Mouse (Mus musculus) mesoderm, embryonic 11.5 days (tissue): ENCODE measurements around the gene Hspb8.
A peak's percentile ranks its signal among the peaks of the same experiment; 100 is the strongest.
"Not testable (repeated sequence)": the region's sequence is repeated elsewhere in the genome, so short reads cannot be mapped to it uniquely, and the experiment has no call there.

ENCODE experiments used
- DNase-seq: peaks from one replicate; pipeline ENCODE4 v3.0.0-alpha.2; 2012; ENCODE audit warnings: low read depth, low spot score

The Hspb8 gene

DNA sequence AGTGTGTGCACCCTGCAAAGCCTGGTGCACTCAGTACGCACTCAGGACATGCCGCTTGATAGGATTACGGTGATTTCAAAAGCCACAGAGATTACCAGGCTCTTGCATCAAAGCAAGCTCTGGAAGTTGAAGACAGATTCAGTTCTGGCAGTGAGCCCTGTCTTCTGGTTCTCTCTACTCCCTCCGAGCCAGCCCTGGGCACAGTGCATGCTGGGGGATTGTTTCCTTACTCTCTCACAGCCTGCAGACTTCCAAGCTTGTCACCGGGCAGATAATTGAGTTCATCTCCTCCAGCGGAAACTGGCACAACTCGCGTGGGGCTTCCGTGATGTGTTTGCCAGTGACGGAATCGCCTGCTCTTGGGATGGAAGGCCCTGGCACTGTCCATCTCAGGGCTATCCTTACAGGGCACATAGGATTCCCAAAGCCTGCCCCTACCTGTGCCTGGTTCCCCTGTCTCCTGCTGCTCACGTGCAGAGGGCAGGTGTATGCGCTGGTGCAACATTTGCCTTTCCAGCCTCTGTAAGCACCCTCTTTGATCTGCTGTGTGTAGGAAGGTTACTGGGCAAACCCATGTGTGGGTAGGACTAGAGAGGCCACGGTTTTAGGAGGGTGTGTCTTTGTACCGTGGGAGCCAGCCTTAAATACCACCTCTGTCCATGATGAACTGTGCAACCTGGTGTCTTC lies 32.7 kb downstream of the Hspb8 start:
- DNase-seq, result no peak

DNA sequence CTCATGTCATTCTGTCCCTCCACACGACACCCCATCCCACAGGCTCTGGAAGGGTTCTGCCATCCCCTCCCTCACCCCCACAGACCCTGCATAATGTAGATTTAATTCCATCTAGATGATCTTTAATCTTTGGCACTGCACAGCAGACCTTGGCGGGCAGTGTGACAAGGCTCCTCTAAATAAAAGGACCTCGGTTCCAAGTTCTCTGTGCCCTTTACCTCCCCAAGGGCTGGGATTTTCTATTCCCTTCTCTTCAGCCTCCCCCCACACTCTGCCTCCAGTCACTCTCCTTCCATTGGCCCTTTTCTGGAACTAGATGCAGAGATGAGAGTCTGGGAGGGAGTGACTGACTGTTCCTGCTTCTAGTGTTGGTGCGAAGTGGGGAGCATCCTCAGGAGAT lies 33.3 kb downstream of the Hspb8 start:
- no peak for DNase-seq

DNA sequence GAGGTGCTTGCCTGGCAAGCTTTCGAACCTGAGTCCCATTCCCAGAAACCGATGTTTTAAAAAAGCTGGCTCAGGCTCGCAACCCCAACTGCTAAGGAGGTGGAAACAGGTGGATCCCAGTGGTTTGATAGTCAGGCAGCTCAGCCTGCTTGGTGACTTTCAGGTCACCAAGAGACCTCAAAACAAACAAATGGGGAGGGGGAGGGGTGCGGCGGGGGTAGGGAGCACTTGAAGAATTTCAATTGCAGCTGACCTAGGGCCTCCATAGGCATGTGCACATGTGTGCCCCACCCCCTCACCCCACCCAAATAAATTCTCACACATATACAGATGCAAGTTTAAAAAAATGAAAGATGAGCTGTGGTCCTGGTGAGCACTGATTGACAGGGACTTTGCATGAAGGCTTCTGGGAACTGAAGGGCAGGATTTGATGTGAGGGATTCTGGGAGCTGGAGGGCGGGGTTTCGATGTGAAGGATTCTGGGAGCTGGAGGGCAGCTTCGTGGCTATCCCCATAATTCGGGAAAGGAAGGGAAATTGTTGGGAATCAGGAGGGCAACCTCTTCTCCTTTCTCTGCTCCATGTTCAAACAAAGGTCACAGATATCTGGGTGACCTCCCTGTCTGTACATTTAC lies 35.2 kb downstream of the Hspb8 start:
- DNase-seq, result no peak

DNA sequence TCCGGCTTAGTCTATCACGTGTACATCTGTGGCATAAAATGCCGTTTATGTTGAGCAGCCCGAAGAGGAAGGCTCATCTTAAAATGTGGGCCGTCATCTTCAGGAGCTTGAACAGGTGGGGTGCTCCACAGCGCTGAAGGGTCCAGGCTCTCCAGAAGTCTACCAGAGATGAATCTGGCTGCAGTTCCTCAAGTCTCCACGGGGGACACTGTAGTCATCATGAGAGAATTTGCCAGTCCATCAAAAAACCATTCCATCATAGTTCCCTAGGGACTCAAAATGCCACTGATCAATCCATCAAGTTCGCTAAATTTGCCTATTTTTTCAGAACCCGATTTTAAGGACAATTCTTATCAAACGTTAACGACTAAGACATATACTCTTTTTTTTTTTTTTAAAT lies 36.6 kb downstream of the Hspb8 start:
- peak; percentile 62 for DNase-seq

DNA sequence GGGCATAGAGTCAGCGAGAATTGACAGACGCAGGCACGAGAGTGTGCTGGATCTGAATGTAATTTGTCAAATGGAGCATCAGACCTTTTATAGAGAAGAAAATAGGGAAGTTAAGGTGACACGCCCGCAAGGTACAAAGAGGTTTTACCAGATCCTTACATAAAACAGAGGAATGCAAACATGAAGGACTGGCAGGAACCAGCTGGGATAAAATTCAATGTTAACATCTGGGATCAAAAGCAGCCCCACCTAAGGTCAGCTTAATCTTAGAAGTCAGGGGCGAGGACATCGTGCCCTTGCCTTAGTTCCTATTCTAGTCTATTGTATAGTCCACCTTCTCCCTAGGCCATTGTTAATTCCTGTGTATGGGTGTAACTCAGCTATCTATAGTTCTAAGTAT lies 40.0 kb downstream of the Hspb8 start:
- not testable (repeated sequence) for DNase-seq

DNA sequence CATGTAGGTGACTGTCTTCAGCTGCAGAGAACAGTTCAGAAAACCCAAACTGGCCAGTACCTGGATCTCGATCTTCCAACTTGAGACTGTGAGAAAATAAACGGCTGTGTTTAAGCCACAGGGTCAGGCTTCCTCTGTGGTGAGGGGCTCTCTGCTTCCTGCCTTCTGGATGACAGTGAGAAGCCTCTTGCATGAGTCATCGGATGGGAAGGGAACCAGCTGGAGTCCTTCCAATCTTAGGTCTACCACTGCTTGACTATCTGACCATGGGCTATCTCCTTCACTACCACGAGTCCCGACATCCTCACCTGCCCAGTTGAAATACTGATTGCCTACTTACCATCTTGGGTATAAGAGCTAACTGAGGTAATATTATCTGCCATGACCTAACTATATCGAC lies 40.9 kb downstream of the Hspb8 start:
- no peak for DNase-seq

DNA sequence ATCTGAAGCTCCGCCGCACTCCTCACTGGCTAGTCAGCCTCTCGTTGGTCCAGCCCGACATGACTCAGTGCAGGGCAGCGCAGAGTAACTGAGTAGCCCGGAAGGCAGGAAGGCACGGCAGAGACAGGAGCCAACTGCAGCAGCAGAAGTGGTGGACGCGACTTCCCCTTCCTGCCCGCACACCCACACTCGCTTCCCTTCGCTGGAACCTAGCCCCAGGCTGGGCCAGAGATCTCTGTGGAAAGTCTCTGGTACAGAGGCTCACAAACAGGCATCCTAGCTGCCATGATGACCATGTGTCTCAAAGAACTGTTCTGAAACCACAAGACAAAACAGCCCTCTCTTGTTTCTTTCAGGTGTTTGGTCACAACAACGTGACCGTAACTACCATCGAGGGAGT lies 41.4 kb downstream of the Hspb8 start:
- no peak for DNase-seq

DNA sequence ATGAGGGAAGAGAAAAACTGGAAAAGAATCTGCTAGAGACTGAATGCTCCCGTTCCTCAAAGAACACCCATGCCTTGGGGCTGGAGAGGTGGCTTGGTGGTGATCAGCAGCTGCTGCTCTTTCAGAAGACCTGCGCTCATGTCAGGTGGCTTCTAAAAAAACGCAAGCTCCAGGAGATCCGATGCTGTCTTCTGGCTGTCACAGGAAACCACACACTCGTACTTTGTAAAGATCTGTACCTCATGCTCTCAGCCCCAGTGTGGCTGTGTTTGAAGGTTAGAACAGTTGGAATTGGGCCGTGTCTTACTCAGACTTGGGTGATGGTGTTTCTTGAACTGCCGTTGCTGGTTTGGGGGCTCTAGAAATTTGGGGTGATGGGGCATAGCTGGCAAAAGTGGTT lies 42.3 kb downstream of the Hspb8 start:
- no peak for DNase-seq

DNA sequence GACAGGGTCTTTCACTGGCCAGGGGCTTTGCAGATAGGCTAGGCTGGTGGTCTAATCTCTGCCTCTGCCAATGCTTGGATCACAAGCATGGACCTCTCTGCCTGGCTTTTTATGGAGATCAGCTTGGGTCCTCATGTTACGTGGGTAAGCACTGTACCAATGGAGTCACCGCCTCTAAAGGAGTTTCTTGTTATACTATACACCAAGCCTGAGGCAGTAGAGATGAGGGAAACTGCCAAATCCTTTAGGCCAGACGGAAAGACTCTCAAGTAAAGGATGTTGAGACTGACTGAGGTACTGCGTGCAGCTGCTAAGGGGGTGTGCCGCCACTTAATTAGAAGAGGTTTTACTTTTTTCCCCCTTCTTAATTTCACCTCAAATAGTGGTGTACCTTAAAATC lies 43.8 kb downstream of the Hspb8 start:
- DNase-seq, result no peak

DNA sequence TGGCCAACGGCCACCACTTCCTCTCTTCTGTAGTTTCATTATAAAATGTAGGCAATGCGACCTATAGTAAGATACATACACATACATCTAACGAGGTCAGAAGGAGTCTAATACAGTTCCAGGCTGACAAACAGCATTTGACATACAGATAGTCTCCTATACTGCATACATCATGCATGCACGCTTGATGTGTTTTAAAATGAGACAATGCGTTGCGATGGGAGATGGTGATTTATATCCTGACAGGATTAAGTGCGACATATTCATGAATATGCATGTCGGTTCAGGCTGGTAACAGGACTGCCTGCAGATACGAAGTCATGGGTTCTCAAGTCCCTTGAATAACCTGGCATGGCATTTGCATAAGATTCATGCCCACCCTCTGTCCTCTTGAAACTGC lies 54.7 kb downstream of the Hspb8 start:
- peak; percentile 51 for DNase-seq

DNA sequence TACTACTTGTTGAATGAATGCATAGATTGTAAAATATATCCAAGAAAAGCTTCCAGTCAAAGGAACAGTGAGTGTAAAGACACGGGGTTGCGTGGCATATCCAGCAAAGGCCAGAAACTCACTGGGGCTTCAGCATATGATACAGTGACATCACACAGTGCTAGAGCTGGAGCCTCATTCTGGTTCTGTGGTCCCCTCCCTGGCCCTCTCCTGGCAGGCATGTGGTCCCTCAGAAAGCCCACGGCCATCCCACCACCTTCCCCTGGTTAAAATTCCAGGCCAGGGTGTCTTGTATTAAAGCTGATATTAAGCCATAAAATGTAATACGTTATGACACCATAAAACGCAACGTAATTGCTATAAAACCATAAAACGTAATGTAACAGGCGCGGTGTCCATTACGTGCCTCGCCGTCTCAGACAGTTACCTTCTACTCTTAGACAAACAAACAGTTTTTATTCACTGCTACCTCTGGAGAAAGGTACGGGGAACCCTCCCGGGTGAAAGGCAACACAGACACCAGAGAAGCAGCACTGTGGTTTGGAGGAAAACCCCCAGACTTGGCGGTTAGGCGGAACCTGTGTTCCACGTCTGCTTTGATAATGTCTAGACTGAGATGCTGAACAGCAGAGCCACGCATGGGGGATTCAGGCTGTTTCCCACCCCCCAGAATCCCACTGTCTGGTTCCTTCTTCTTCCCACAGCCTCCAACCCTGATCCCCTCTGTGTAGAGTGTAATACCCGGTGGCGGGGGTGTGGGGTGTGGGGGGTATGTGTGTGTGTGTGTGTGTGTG lies 55.6 kb downstream of the Hspb8 start:
- DNase-seq, result no peak

DNA sequence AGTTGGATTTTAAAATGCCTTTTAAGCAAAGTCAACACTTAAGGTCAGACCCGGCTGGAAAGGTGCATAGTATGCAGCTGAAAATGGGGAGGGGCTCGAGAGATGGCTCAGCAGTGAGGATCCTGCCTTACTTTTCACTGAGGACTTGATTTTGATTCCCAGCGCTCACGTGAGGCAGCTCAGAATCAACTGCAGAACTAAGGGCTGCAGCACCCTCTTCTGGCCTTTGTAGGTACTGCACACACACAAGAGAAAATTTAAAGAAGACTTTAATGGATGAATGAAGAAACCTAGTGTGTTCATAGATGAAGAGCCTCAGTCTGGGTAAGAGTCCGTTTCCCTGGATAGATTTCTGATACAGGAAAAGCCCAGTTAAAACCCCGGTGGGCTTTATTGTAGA lies 61.3 kb downstream of the Hspb8 start:
- no peak for DNase-seq

DNA sequence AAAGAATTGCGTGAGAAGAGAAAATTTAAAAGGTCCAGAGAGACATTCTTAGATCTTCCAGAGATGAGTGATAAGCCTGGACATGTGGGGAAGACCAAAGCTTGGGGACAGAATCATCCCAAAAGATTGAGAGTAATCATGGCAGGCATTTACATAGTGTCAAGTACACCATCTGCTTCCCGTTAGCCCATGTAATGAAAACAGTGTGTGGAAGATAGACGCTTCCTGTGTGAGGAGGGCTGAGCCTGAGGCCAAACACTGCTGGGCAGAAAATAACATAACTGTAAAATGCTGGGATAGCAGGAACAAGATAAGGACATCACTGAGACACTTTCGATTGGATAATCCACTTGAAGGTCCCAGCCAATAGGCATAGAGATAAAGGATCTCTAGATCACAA lies 61.9 kb downstream of the Hspb8 start:
- peak; percentile 54 for DNase-seq
